Mouse (Mus musculus) c-Kit-negative CD71-positive TER-119-positive erythroid progenitor cells, embryonic 14.5 days (primary cell): ENCODE results near the gene Adamts17.

Experiments
- DNase-seq: peaks from one replicate; pipeline ENCODE4 v3.0.0-alpha.2; 2013; ENCODE audit warnings: low read depth, low spot score

Gene Adamts17

DNA sequence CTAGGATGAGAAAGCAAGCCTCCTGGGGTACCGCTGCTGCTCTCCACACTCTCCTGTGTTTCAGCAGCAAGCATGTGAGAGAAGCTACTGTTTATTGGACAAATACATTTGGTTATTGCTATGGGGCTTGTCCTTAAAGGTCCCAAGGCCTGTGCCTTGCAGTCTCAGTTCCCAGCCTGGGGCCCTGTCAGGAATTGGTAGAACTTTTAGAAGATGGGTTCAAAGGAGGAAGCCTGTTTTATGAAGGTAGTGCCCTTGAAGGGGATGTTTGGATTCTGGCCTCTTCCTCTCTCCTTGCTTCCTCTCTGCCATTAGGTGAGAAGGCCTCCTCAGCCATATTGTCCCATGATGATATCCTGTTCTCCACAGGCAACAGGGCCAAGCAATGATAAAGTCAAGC, 91.8 kb downstream of the Adamts17 start:
- no peak for DNase-seq

- no peak for DNase-seq
These were observed 93.7 kb downstream of the Adamts17 start for GRCm38 (mm10) chr7:66933251-66933650.

DNA sequence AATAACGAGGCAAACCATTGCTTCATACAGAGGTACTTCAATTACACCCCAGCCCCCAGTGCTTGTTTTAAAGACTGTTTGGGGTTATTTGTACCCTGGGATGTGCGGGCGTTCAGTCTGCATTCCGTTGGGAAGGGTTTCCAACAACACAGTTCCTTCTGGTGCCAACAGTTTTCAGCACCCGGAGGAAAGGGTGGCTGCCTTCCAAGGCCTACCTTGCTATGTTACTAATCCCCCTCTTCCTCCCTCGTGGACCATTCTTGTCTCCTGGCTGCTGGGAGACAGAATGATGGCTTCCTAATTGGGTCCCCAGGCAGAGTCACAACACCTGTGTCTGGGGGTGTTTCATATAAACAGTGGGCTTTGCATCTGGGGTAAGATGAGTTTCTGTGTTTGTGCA, 94.5 kb downstream of the Adamts17 start:
- DNase-seq = no peak

GRCm38 (mm10) chr7:66935041-66935440, 95.5 kb downstream of the Adamts17 start:
- DNase-seq = no peak

GRCm38 (mm10) chr7:66936042-66936755, 96.7 kb downstream of the Adamts17 start:
- DNase-seq = no peak

DNA sequence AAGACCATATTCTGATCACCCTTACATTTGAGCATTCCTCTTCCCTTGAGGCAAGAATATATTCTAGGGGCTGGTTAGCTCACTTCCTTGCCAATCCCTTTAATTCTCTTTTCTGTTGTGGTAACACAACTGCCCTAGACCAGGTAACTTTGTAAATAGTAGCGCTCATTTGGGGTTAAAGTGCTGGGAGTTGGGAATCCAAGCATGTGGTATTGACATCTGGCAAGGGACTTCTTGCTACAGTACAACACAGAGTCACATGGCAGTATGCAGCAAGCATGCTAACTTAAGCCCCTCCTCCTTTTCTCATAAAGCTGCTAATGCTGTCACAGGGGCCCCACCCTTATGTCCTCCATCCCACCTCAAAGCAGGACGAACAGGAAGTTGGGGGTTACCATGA, 97.4 kb downstream of the Adamts17 start:
- no peak for DNase-seq

DNA sequence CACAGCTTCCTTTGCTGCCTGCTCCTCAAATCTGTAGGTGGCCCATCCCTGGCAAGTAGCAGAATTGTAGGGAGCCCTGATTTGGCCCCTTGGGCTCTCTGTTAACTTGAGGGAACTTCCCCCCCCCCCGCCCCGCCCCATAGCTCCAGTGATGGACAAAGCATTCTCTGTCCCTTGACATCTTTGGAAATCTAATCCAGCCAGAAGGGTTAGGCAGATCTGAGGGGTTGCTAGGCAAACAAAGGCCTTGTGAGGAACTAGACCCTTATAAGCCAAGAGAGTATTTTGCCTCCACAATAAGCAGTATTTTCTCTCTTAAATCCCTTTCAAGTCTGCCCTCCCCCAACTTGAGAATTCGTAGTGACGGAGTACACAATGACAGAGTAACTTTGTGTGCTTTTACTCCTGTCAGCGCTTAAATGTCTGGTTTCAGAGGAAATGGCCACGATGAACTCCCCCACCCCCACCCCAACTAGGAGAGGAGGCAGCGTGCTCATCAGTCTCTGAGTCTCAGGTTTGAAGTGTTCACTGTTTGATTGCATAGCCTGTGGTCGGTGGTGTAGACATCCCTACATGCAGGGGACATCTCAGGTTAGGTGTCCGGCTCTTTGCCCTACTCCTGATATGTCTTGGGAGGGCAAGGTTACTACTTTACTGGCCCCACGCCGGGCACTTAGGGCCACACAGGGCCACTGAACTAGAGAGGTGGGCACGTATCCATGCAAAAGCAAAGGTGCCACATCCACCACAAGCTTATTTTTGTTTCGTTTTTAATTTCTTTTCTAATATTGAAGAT, 99.7 kb downstream of the Adamts17 start:
- no peak for DNase-seq

DNA sequence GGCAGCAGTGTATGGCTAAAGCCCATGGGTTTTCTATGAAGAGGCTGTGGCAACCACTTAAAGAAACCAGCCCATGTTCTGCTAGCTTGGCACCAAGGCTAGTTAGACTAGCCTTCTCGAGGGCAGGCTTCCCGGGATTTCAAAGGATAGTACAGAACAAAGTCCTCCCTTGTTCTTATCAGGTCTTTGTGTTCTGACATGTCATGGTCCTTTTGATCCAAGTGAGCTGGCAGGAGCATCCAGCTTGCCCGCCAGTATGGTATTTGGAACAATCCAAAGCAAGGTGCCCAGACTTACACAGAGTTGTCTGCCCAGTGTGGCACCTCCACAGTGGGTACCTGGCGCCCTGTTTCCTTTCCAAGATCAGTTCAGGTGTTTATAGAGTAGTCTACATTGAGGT, 101.2 kb downstream of the Adamts17 start:
- DNase-seq = no peak

GRCm38 (mm10) chr7:66949006-66949405, 109.5 kb downstream of the Adamts17 start:
- no peak for DNase-seq

DNA sequence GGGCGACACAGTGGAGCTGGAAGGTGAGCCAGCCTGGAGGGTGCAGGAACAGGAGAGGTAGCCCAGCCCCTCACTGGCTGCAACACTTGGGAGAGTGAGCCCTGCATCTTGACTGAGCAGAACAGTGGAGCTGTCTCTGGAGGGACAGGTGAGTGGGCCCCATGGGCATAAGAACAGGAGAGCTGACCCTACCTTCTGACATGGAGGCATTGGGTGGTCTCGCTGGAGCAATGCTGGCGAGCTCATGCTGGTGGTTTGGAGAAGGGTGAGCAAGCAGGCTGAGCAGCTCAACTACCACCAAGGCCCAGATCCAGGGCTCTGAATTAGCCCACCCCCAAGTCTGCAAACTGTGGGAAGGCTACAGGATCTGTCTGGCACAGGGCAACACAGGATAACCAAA, 113.4 kb downstream of the Adamts17 start:
- no peak for DNase-seq

DNA sequence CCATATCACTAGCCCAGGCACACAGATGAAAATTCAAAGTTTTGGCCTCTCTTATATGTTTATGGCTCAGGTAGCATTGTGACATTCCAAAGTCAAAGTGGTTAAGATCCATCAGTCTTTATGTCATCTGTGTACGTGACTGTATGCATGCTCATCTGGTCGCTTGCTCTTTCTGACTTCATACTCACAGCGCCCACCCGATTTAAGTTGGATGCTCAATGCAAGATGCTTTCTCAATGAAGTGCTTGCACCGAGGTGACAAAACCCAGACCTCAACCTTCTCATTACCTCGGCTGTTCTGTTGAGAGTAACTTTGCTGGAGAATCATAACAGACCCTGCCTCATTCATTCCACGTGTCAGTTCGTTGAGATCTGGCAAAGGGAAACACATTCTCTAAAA, 114.5 kb downstream of the Adamts17 start:
- no peak for DNase-seq

DNA sequence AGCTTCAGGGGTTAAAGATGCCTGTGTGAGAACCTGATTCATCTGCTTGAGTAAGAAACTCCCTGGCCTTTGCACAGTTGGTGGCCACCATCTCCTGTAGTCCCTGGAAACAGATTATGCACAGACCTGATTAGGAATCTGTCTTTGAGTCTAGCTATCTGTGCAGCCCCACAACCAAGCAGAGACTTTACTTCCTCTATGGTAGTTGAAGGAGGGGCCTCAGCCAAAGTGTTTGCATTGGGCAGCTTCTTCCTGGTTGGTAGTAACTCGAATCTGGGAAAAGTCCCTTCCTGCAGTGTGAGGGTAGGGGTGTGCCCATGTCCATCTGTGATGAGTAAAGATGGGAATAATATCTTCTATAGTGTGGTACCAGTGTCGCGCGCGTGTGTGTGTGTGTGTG, 115.2 kb downstream of the Adamts17 start:
- no peak for DNase-seq

DNA sequence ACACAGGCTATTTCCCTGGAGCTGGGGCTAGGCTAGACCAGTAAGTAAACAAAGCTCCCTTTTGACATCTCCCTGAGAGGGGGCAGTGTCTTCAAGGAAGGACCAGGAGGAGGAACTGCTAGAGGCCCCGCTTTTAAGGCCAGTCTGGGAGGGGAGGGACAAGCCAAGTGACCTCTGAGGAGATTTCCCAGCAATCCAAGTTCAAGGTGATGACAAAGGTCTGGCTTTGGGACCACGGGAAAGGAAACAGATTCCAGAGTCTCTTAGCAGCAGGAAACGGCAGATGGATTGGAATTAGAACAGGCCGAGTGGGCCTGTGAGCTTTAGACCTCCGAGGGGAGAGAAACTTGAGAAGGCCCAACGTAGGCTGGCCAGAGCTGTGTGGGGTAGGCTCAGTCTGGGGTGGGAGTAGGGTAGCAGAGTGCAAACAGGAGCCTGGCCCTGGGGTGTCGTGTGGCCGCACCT, 116.0 kb downstream of the Adamts17 start:
- no peak for DNase-seq

- no peak for DNase-seq
These were observed 116.4 kb downstream of the Adamts17 start for GRCm38 (mm10) chr7:66955978-66956377.

- no peak for DNase-seq
These were observed 118.2 kb downstream of the Adamts17 start for GRCm38 (mm10) chr7:66957764-66958163.

DNA sequence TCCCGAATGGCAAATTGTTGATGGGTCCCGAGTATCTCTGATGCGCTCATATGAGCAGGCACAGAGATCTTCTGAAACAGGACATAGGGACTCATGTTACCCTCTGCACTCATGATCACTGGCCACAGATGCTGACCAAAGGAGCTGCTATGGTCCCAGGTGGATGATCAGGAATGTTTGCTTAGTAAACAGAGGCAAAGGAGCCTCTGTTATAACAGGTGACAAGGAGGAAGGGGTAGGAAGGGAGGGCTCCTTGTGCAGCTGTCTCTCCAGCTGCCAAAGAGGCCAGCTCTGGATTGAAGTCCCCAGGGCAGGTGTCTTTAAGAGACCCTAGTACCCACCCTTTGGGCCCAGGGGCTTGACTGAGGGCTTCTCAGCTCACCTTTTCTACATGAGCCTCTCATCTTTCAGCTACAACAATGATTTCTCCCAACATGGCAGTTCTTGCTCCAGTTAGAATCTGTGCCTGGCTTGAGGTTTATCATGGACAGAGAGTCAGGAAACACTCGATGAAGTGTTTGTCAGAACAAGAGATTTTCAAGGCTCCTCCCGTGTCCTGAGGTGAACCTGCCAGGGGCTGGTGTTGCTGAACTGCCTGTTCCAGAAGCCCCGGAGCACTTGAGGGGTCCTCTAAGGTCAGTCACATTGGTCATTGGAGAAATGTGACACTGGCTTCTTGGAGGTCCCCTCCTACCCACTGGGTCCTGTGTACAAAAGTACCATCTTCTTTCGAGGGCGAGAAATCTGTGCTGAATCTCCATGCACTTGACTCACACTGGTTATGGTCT, 120.9 kb downstream of the Adamts17 start:
- no peak for DNase-seq

DNA sequence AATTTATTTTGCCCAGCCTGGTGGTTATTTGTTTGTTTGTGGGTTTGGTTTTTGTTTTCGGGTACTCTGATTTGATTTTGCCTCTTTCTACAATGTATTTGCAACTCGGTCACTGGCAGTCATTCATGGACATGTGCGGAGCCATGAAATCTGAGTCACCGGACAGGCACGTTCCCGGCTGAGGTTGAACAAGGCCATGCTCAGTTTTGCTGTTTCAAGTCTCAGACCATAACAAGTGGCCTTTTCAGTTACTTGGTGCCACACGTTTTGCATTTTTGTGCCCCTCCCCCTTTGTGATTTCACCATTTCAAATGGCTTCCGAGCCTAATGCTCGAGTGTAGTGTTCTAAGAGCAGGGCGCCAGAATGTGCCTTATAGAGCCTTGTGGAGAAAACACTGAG, 123.2 kb downstream of the Adamts17 start:
- no peak for DNase-seq

DNA sequence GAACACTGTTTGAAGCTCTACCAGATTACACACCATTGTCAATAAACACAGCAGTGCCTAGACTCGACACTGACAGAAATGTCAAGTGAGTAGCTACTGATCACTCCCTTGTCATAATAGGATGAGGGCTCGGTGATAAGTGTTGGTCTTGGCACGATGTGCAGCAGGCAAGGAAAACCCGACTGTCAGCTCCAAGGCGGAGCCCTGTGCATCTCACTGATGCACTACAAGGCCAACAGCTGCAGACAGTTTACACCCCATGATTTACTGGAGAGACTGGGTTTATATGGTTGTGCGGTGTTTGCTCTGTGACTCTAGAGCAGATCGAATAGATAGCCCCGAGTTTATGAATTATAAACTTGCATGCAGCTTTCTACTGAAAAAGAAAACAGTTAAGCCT, 124.0 kb downstream of the Adamts17 start:
- no peak for DNase-seq

- DNase-seq = no peak
These were observed 127.1 kb downstream of the Adamts17 start for GRCm38 (mm10) chr7:66966541-66967205.

DNA sequence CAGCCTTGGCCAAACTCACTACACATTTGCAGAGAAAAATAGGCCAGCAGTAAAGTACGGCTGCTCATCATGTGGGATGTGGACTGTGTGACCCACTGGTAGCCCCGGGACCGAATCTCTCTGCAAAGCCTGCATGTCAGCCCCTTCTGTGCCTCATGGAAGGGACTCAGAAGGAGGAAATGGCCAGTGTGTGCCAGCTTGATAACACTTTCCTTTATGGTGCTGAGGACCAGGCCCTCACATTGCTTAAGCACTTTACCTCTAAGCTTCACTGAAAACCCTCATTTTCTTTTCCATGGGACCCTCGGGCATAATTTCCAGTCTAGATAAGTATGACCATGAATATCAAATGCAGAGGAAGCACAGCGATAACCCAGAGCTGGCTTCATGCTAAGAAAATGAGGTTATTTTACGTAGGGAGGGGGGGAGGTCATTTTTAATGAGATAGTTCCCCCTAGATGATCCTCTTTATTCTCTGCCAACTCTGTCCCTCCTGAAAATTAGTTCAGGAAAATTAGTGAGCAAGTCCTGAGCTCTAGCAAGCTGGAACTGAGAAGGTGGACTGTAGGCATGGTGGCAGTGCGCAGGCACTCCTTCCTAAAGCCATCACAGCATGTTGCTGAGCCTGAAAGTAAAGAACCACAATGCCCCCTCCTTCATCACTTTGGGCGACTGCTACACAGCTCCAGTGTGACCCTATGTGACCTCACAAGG, 127.8 kb downstream of the Adamts17 start:
- no peak for DNase-seq

DNA sequence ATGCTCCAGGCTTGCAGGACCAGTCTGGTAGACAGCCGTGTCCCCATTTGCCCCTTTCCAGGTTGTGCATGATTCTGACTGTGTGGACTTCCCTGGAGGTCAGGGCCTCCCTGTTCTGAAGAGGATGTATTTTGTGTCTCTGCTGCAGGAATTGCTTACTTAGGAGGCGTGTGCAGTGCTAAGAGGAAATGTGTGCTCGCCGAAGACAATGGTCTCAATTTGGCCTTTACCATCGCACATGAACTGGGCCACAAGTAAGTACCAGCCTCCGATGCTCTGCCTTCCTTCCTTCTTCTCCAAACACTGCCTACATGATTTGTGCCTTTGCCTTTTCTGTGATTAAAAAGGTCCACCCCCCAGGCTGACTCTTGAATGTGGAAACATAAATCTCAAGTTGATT, 129.1 kb downstream of the Adamts17 start:
- no peak for DNase-seq
